Mouse (Mus musculus) layer of hippocampus, adult 18-20 months (tissue): ENCODE results near the gene Ccdc154. TPM values are rescaled to one million over a fixed set of nuclear protein-coding genes. Genes with fewer than 3 reads are reported as not detected.
"Not testable (repeated sequence)": the region's sequence is repeated elsewhere in the genome, so short reads cannot be mapped to it uniquely, and the experiment has no call there.

Source experiments
- DNase-seq, 2 experiments: peaks; one replicate each; pipeline ENCODE4 v3.0.0; 2022; ENCODE audit warnings: low spot score in 2 of 2
- long read RNA-seq: library from polyadenylated mRNA; stranded (forward); transcript quantifications from one replicate; pipeline ENCODE4 v2.0.0, GENCODE M21; 2021
- total RNA-seq, 2 experiments: library from RNA; stranded (reverse); gene quantifications; 2 replicates each; pipeline ENCODE4 v1.2.3; 2021

Gene Ccdc154
- under 1 TPM; 0.12 to 0.18 TPM for total RNA-seq
- long read RNA-seq = 0 reads

- DNase-seq = no peak
These were observed at the start of gene Ccdc154 for GRCm38 (mm10) chr17:25162161-25162560. Ccdc154 (plus strand) TSS chr17:25162461.

- peak in 1 of 2 experiments; percentile 21 for DNase-seq
These were observed 47.2 kb upstream of the Ccdc154 start for GRCm38 (mm10) chr17:25114908-25115645.

GRCm38 (mm10) chr17:25115664-25116432, 46.4 kb upstream of the Ccdc154 start, which contains the start of gene Telo2:
Telo2 (minus strand) TSS chr17:25115967.
- DNase-seq = peak; percentile 90 to 94

GRCm38 (mm10) chr17:25117263-25117662, 45.0 kb upstream of the Ccdc154 start:
- no peak for DNase-seq

GRCm38 (mm10) chr17:25120406-25120805, 41.9 kb upstream of the Ccdc154 start, which contains the start of gene Ptx4:
Ptx4 (plus strand) TSS chr17:25120760.
- no peak for DNase-seq

GRCm38 (mm10) chr17:25123979-25124378, 38.3 kb upstream of the Ccdc154 start:
- no peak for DNase-seq

- not testable (repeated sequence) for DNase-seq
These were observed 36.7 kb upstream of the Ccdc154 start for GRCm38 (mm10) chr17:25125442-25126060.

- peak in 1 of 2 experiments; percentile 21 for DNase-seq
These were observed 35.2 kb upstream of the Ccdc154 start for GRCm38 (mm10) chr17:25127079-25127478.

- DNase-seq = no peak
These were observed 34.6 kb upstream of the Ccdc154 start for GRCm38 (mm10) chr17:25127681-25128080.

- DNase-seq = no peak
These were observed 32.2 kb upstream of the Ccdc154 start for GRCm38 (mm10) chr17:25130060-25130459.

GRCm38 (mm10) chr17:25133275-25133698, 29.0 kb upstream of the Ccdc154 start, which contains the start of gene Clcn7:
Clcn7 (plus strand) TSS chr17:25133391.
- DNase-seq = peak; percentile 91 to 98

- DNase-seq = no peak
These were observed 26.6 kb upstream of the Ccdc154 start for GRCm38 (mm10) chr17:25135622-25136021.

GRCm38 (mm10) chr17:25138803-25139202, 23.5 kb upstream of the Ccdc154 start:
- DNase-seq = no peak

GRCm38 (mm10) chr17:25139960-25140359, 22.3 kb upstream of the Ccdc154 start:
- DNase-seq = no peak

- DNase-seq = no peak
These were observed 1.1 kb downstream of the Ccdc154 start for GRCm38 (mm10) chr17:25163387-25163786.

GRCm38 (mm10) chr17:25164770-25165169, 2.5 kb downstream of the Ccdc154 start:
- DNase-seq = no peak

GRCm38 (mm10) chr17:25165970-25166671, 3.9 kb downstream of the Ccdc154 start:
- no peak for DNase-seq

- no peak for DNase-seq
These were observed 7.4 kb downstream of the Ccdc154 start for GRCm38 (mm10) chr17:25169706-25170105.

GRCm38 (mm10) chr17:25172558-25172957, 10.3 kb downstream of the Ccdc154 start:
- DNase-seq = no peak

GRCm38 (mm10) chr17:25175411-25175810, 13.2 kb downstream of the Ccdc154 start, which contains the start of gene Gm38655:
Gm38655 (minus strand) TSS chr17:25175471.
- no peak for DNase-seq

- no peak for DNase-seq
These were observed 21.0 kb downstream of the Ccdc154 start for GRCm38 (mm10) chr17:25183232-25183631.
